ENCODE assay signal across 9 mouse cellular contexts in the genomic region with DNA sequence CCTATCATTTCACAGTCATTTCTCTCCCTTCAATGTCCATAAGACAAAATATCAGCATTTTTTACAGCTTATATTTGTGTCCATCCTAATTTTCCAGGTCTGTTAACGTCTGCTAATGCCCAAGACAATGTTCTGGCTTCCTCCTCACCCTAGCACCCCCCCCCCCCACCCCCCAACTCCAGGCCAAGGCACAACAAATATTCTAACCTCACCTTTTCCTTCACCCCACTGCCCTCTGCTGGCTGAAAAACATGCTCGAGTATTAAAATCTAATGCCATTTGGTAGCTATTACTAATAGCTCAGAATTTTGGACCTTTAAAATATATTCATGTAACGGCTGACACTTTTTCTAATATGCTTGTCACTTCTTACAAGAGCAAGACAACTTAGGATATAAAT. TPM values are rescaled to one million over a fixed set of nuclear protein-coding genes. Genes with fewer than 3 reads are reported as not detected.
A peak's percentile ranks its signal among the peaks of the same experiment; 100 is the strongest.
DNase-seq lines count a peak whose midpoint lies in the region; ATAC-seq and TF ChIP-seq lines count a peak whose summit lies in the region.
"Had no signal": no experiment of that assay in that cellular context is flagged by ENCODE, and none has a peak within 500 bp of the region (broad histone marks: within the 10 kb centered on the region; RNA-seq: fewer than 3 reads in every experiment).

No protein-coding gene starts in this region.

- no peak overlapping the region for H3K9ac ChIP-seq in limb, embryonic 14.5 days (ENCODE audit: low read depth, low read length, severe bottlenecking)
- H3K9ac ChIP-seq: embryonic facial prominence, embryonic 15.5 days had no signal

- H3K27me3 ChIP-seq in E14TG2a.4 (ENCODE audit: insufficient read depth, low read length) = no peaks in the 10 kb centered on the region
- H3K27me3 ChIP-seq in embryonic facial prominence, embryonic 10.5 days (replicated peaks; ENCODE audit: low read depth, poor library complexity, severe bottlenecking) = no peaks in the 10 kb centered on the region
- H3K27me3 ChIP-seq in limb, embryonic 14.5 days (ENCODE audit: control insufficient read depth, insufficient read depth, low read length) = no peaks in the 10 kb centered on the region
- H3K27me3 ChIP-seq: embryonic facial prominence, embryonic 15.5 days had no signal

- no peak overlapping the region for H3K4me3 ChIP-seq in E14TG2a.4 (replicated peaks; ENCODE audit: low read length)
- H3K4me3 ChIP-seq in embryonic facial prominence, embryonic 10.5 days = no peak overlapping the region
- H3K4me3 ChIP-seq in limb, embryonic 14.5 days (replicated peaks; ENCODE audit: low read length) = no peak overlapping the region
- H3K4me3 ChIP-seq: embryonic facial prominence, embryonic 15.5 days had no signal

- DNase-seq in layer of hippocampus, adult 11-12 months (ENCODE audit: low spot score) = peak; percentile 58
- no peak for DNase-seq in layer of hippocampus, adult 8-10 months (ENCODE audit: low spot score in 2 of 2)
- peak; percentile 75 for DNase-seq in adrenal gland, postnatal 10 days
- DNase-seq in embryonic facial prominence, embryonic 10.5 days (ENCODE audit: low spot score) = peak; percentile 49
- DNase-seq in limb, embryonic 14.5 days (ENCODE audit: low spot score) = peak; percentile 24
- DNase-seq in thymus, postnatal 25 days = peak; percentile 26
- DNase-seq in right cerebral cortex, postnatal 36 days (ENCODE audit: low spot score in 2 of 2) = no peak

- H3K36me3 ChIP-seq in E14TG2a.4 (ENCODE audit: insufficient read depth, low read length) = no peaks in the 10 kb centered on the region
- no peaks in the 10 kb centered on the region for H3K36me3 ChIP-seq in embryonic facial prominence, embryonic 10.5 days (replicated peaks)
- no peaks in the 10 kb centered on the region for H3K36me3 ChIP-seq in limb, embryonic 14.5 days (ENCODE audit: control insufficient read depth, insufficient read depth, low read length)
- H3K36me3 ChIP-seq: embryonic facial prominence, embryonic 15.5 days had no signal

- TF ChIP-seq POLR2A in limb, embryonic 14.5 days (IDR thresholded peaks at IDR 0.05; ENCODE audit: borderline replicate concordance, extremely low read depth, insufficient read depth, insufficient read length) = no peak

- WGBS in embryonic facial prominence, embryonic 10.5 days = 12% methylated on average over 3 of the region's 3 CpGs
- WGBS in limb, embryonic 14.5 days = 7% methylated on average over 3 of the region's 3 CpGs

- H3K4me1 ChIP-seq in E14TG2a.4 (replicated peaks; ENCODE audit: low read depth, low read length) = peaks cover 8% of the 10 kb centered on the region
- no peaks in the 10 kb centered on the region for H3K4me1 ChIP-seq in embryonic facial prominence, embryonic 10.5 days
- H3K4me1 ChIP-seq in limb, embryonic 14.5 days (ENCODE audit: control insufficient read depth, insufficient read depth, low read length) = no peaks in the 10 kb centered on the region
- H3K4me1 ChIP-seq: embryonic facial prominence, embryonic 15.5 days had no signal

- no peak overlapping the region for H3K4me2 ChIP-seq in limb, embryonic 14.5 days (replicated peaks; ENCODE audit: low read depth, low read length, severe bottlenecking)
- H3K4me2 ChIP-seq: embryonic facial prominence, embryonic 15.5 days had no signal

- no peaks in the 10 kb centered on the region for H3K9me3 ChIP-seq in E14TG2a.4 (ENCODE audit: low read length)
- H3K9me3 ChIP-seq in embryonic facial prominence, embryonic 10.5 days = no peaks in the 10 kb centered on the region
- H3K9me3 ChIP-seq in limb, embryonic 14.5 days (ENCODE audit: control insufficient read depth, low read length) = no peaks in the 10 kb centered on the region
- H3K9me3 ChIP-seq: embryonic facial prominence, embryonic 15.5 days had no signal

- peak; percentile 40 for TF ChIP-seq CTCF in E14TG2a.4 (conservative IDR thresholded peaks at IDR 0.05; ENCODE audit: low read length)

- H3K27ac ChIP-seq in embryonic facial prominence, embryonic 10.5 days (replicated peaks) = no peak overlapping the region
- no peak overlapping the region for H3K27ac ChIP-seq in limb, embryonic 14.5 days (replicated peaks; ENCODE audit: low read depth, low read length)
- H3K27ac ChIP-seq: embryonic facial prominence, embryonic 15.5 days had no signal

- no peak for ATAC-seq in limb, embryonic 14.5 days (ENCODE audit: low FRiP score, low read depth)

RNA-seq across cellular contexts. Expression of a gene that starts 27.4 kb away (rescaled TPM):
- 10 to 100 TPM in 3 of 4 experiments, 1 to 10 TPM in 1; 9.9 to 15.1 (median 13.2) TPM for total RNA-seq in layer of hippocampus, adult 8-10 months (2022)
- 1 to 10 TPM; 2.5 to 3.3 TPM for total RNA-seq in adrenal gland, postnatal 10 days (2021)
- polyA plus RNA-seq in embryonic facial prominence, embryonic 10.5 days (2016; fragmentation: Nextera tagmentation; extraction: Ambion mirVana) = 0.44 and 0.72 TPM in 2 replicates
- 3.8 and 4.5 TPM in 2 replicates for polyA plus RNA-seq in limb, embryonic 14.5 days (2012; rRNA removed)
- 0.78 and 1.4 TPM in 2 replicates for polyA plus RNA-seq in limb, embryonic 14.5 days (2014; fragmentation: Nextera tagmentation; extraction: Ambion mirVana)

RNA-seq across cellular contexts. Expression of a gene that starts 28.8 kb away (rescaled TPM):
- total RNA-seq in layer of hippocampus, adult 8-10 months (2022) = 100 to 1,000 TPM in 2 of 4 experiments, 10 to 100 TPM in 2; 77.0 to 106 (median 95.3) TPM
- total RNA-seq in adrenal gland, postnatal 10 days (2021) = 1 to 10 TPM; 5.2 to 6.0 TPM
- 1.3 and 1.4 TPM in 2 replicates for polyA plus RNA-seq in embryonic facial prominence, embryonic 10.5 days (2016; fragmentation: Nextera tagmentation; extraction: Ambion mirVana)
- 38.9 and 47.1 TPM in 2 replicates for polyA plus RNA-seq in limb, embryonic 14.5 days (2012; rRNA removed)
- 11.5 and 11.6 TPM in 2 replicates for polyA plus RNA-seq in limb, embryonic 14.5 days (2014; fragmentation: Nextera tagmentation; extraction: Ambion mirVana)

RNA-seq across cellular contexts. Expression of a gene that starts 44.1 kb away (rescaled TPM):
- total RNA-seq in layer of hippocampus, adult 8-10 months (2022) = 100 to 1,000 TPM in 1 of 4 experiments, 10 to 100 TPM in 3; 83.1 to 103 (median 87.5) TPM
- 10 to 100 TPM; 15.2 to 26.5 TPM for total RNA-seq in adrenal gland, postnatal 10 days (2021)
- polyA plus RNA-seq in embryonic facial prominence, embryonic 10.5 days (2016; fragmentation: Nextera tagmentation; extraction: Ambion mirVana) = 13.9 and 15.9 TPM in 2 replicates
- 72.9 and 102 TPM in 2 replicates for polyA plus RNA-seq in limb, embryonic 14.5 days (2012; rRNA removed)
- 17.1 and 21.6 TPM in 2 replicates for polyA plus RNA-seq in limb, embryonic 14.5 days (2014; fragmentation: Nextera tagmentation; extraction: Ambion mirVana)

RNA-seq across cellular contexts. Expression of a gene that starts 44.2 kb away (rescaled TPM):
- total RNA-seq in layer of hippocampus, adult 8-10 months (2022) = 10 to 100 TPM; 18.6 to 29.3 (median 22.7) TPM
- total RNA-seq in adrenal gland, postnatal 10 days (2021) = 10 to 100 TPM; 26.0 to 31.7 TPM
- 151 and 153 TPM in 2 replicates for polyA plus RNA-seq in embryonic facial prominence, embryonic 10.5 days (2016; fragmentation: Nextera tagmentation; extraction: Ambion mirVana)
- polyA plus RNA-seq in limb, embryonic 14.5 days (2012; rRNA removed) = 65.1 and 77.0 TPM in 2 replicates
- polyA plus RNA-seq in limb, embryonic 14.5 days (2014; fragmentation: Nextera tagmentation; extraction: Ambion mirVana) = 112 and 121 TPM in 2 replicates

Comparison
In these comparisons a context has a peak if more than half of its experiments do, and no peak if none do; other contexts are left out.
1. DNase-seq: peak in layer of hippocampus, adult 11-12 months (single experiment), adrenal gland, postnatal 10 days (single experiment), embryonic facial prominence, embryonic 10.5 days (single experiment), limb, embryonic 14.5 days (single experiment) and thymus, postnatal 25 days (single experiment); none in layer of hippocampus, adult 8-10 months (0 of 2) and right cerebral cortex, postnatal 36 days (0 of 2).
2. RNA of a gene that starts 28.8 kb away (total RNA-seq): 77.0 to 106 TPM in layer of hippocampus, adult 8-10 months; 5.2 to 6.0 TPM in adrenal gland, postnatal 10 days; every median in the first group is over 10 times any median in the second.